Mouse (Mus musculus) midbrain, embryonic 11.5 days (tissue): ENCODE results near the gene Lrrfip1. TPM values are rescaled to one million over a fixed set of nuclear protein-coding genes. Genes with fewer than 3 reads are reported as not detected.

Source experiments
- ATAC-seq: fragments of 200-750 bp; cut with Nextera tagmentation; 2 replicates; pipeline ENCODE4 v1.8.0; 2017; ENCODE audit warnings: moderate TSS enrichment, moderate library complexity; ENCODE audit not compliant: low FRiP score
- DNase-seq: peaks from one replicate; pipeline ENCODE4 v3.0.0; 2015; ENCODE audit warnings: low spot score; ENCODE audit errors: missing footprints
- H3K27ac ChIP-seq: fragments of 300-500 bp; sonication (generic); 2 replicates; pipeline ENCODE4 v1.5.1; 2014; ENCODE audit warnings: low read depth, low read length
- H3K27me3 ChIP-seq: fragments of 300-500 bp; sonication (generic); 2 replicates; pipeline ENCODE4 v1.6.1; 2014; ENCODE audit warnings: mild to moderate bottlenecking, low read length, moderate library complexity, mixed read lengths; ENCODE audit not compliant: control insufficient read depth, insufficient read depth
- H3K36me3 ChIP-seq: fragments of 300-500 bp; sonication (generic); 2 replicates; pipeline ENCODE4 v1.6.1; 2014; ENCODE audit warnings: mild to moderate bottlenecking, low read length, moderate library complexity, mixed read lengths; ENCODE audit not compliant: control insufficient read depth, insufficient read depth
- H3K4me1 ChIP-seq: fragments of 300-500 bp; sonication (generic); 2 replicates; pipeline ENCODE4 v1.6.1; 2014; ENCODE audit warnings: low read length; ENCODE audit not compliant: control insufficient read depth, insufficient read depth
- H3K4me2 ChIP-seq: fragments of 300-500 bp; sonication (generic); 2 replicates; pipeline ENCODE4 v1.6.1; 2014; ENCODE audit warnings: mild to moderate bottlenecking, moderate library complexity
- H3K4me3 ChIP-seq: fragments of 300-500 bp; sonication (generic); 2 replicates; pipeline ENCODE4 v1.5.1; 2014; ENCODE audit warnings: low read depth, low read length
- H3K9ac ChIP-seq: fragments of 300-500 bp; sonication (generic); 2 replicates; pipeline ENCODE4 v1.6.1; 2014; ENCODE audit warnings: low read length
- H3K9me3 ChIP-seq: fragments of 300-500 bp; sonication (generic); 2 replicates; pipeline ENCODE4 v1.6.1; 2016; ENCODE audit warnings: low read length; ENCODE audit not compliant: control insufficient read depth
- WGBS: fragments of 180-500 bp; shearing (Covaris S2); extraction: QIAGEN DNeasy Blood & Tissue Kit; methylation state at CpG from one replicate; pipeline ENCODE4 v1.1.7; 2014; 5-methylcytosine and 5-hydroxymethylcytosine counted together
- polyA plus RNA-seq: library from polyadenylated mRNA; unstranded; fragments of >200 nt; fragmentation: Nextera tagmentation; extraction: Ambion mirVana; gene quantifications from 2 replicates; pipeline ENCODE4 v1.2.1, GENCODE M21; 2014

Gene Lrrfip1
- polyA plus RNA-seq, 1 experiment from 2014 or later: 21.1 TPM

DNA sequence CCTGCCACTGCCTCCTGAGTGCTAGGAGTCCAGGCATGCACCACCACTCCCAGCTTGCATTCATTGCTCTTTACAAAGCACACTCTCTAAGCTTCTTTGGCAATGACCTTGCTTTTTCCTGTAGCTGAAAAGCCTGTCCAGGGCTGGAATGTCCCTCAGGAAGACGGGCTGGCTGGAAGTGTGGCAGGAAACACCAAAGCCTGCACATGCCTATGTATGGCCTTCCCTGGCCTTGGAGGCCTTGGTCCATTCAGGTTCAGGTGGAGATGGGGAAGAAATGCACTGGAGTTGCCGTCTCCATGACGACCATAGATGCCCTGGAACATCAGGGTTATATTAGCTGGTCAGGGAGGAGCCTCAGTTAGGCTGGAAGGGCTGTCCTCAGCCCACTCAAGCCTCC is 15.3 kb downstream of the Lrrfip1 start:
- Histone ChIP-seq H3K9me3 (no peaks in the 10 kb centered on the region), H3K9ac (no peak overlapping the region), H3K27me3 (no peaks in the 10 kb centered on the region), H3K36me3 (no peaks in the 10 kb centered on the region), H3K4me3 (no peak overlapping the region), H3K4me1 (peaks cover 8% of the 10 kb centered on the region; the same call in 1 of the 2 replicates), H3K27ac (no peak overlapping the region), H3K4me2 (no peak overlapping the region)
- 85% methylated on average over 3 of the region's 3 CpGs for WGBS
- DNase-seq (peak; percentile 73), ATAC-seq (no peak)

DNA sequence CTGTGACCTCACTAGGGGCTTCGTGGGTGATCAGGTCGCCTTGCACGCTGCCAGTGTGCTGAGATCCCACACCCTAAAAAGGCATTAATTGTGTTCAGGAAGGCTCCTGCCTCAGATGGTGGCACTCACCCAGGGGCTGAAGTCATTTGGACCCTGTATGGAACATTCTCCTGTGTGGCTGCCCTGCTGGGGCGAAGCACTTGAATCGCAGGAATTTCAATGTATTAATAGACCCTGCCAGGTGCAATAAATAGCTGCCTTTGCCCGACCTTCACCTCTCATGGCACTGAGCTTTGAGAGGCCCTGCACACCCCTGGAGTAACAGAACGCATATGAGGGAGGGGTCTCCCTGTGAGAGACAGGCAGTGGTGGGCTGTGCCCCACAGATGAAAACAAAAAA is 17.0 kb downstream of the Lrrfip1 start:
- H3K27me3 ChIP-seq: no peaks in the 10 kb centered on the region
- no peak overlapping the region for H3K27ac ChIP-seq
- WGBS: 79% methylated on average over 7 of the region's 7 CpGs
- ATAC-seq (no peak), DNase-seq (no peak)
- H3K36me3 ChIP-seq: no peaks in the 10 kb centered on the region
- H3K9me3 ChIP-seq: no peaks in the 10 kb centered on the region
- H3K4me1 ChIP-seq: peaks cover 8% of the 10 kb centered on the region; the same call in 1 of the 2 replicates
- H3K4me3 ChIP-seq: no peak overlapping the region
- H3K4me2 ChIP-seq: no peak overlapping the region
- no peak overlapping the region for H3K9ac ChIP-seq

DNA sequence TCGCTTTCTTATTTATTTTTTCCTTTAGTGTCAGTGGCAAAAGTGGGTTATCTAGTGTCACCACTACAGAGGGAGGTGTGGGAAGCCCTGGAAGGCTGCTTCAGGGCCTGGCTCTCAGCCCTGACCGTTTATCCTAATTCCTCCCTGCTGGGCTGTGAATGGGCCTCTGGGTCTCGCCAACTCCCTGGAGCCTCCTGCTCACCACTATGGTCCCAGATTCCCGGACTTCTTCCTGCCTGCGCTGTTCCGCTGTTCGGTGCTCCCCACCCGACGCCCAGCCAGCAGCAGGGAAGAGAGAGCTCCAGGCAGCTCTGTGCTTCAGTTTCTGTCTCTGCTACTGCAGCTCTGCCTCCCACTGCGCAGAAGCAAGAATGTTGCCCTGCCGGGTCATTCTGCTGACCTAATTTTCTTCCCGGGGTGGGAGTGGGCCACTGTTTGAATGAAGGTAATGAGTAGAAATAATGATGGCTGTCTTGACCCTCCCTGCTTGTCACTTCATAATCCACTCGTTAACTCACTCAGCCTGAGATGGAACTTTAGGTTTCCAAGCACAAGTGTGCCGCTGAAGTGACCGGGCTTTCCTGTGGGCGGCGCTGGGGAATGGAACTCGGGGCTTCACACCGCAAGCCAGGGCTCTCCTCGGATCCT is 18.7 kb downstream of the Lrrfip1 start:
- Histone ChIP-seq H3K27me3 (no peaks in the 10 kb centered on the region), H3K36me3 (no peaks in the 10 kb centered on the region), H3K9me3 (no peaks in the 10 kb centered on the region), H3K27ac (no peak overlapping the region), H3K4me2 (peak overlapping the region; percentile 24; the same call in 1 of the 2 replicates), H3K9ac (peak overlapping the region; percentile 41; the same call in 1 of the 2 replicates), H3K4me1 (peaks cover 8% of the 10 kb centered on the region; the same call in 1 of the 2 replicates), H3K4me3 (no peak overlapping the region)
- DNase-seq: peak; percentile 86
- WGBS: 22% methylated on average over 20 of the region's 20 CpGs
- ATAC-seq: no peak

DNA sequence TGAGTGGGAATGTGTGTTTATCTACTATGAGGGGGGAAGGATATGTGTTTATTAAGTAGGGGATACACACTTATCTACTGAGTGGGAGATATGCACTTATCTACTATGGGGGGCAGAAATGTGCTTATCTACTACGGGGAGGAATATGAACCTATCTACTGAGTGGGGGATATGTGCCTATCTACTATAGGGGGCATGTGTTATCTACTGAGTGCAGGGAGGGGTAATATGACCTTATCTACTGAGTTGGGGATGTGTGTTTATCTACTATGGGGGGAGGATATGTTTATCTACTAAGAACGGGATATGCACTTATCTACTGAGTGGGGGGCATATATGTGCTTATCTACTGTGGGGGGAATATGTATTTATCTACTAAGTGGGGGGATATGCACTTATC is 20.8 kb downstream of the Lrrfip1 start:
- H3K4me1 ChIP-seq: peaks cover 8% of the 10 kb centered on the region; the same call in 1 of the 2 replicates
- no peak overlapping the region for H3K4me2 ChIP-seq
- 91% methylated on average over 2 of the region's 2 CpGs for WGBS
- no peaks in the 10 kb centered on the region for H3K36me3 ChIP-seq
- no peak for ATAC-seq
- no peaks in the 10 kb centered on the region for H3K9me3 ChIP-seq
- no peak overlapping the region for H3K4me3 ChIP-seq
- no peak for DNase-seq
- no peak overlapping the region for H3K9ac ChIP-seq
- no peak overlapping the region for H3K27ac ChIP-seq
- H3K27me3 ChIP-seq: no peaks in the 10 kb centered on the region

DNA sequence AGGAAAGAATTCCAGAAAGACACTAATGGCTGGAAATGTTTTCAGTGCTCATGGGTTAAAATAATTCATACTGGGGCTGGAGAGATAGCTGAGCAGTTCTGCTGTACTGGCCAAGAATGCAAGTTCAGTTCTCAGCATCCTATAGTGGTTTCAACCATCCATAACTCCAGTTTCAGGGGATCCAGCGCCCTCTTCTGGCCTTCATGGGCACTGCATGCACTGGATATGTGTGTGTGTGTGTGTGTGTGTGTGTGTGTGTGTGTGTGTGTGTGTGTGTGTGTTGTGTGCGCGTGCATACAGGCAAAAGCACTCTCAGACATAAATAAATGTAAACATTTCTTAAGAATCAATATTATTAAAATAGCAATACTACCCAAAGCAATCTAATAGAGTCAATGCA is 22.8 kb downstream of the Lrrfip1 start:
- WGBS: 54% methylated on average over 3 of the region's 3 CpGs

DNA sequence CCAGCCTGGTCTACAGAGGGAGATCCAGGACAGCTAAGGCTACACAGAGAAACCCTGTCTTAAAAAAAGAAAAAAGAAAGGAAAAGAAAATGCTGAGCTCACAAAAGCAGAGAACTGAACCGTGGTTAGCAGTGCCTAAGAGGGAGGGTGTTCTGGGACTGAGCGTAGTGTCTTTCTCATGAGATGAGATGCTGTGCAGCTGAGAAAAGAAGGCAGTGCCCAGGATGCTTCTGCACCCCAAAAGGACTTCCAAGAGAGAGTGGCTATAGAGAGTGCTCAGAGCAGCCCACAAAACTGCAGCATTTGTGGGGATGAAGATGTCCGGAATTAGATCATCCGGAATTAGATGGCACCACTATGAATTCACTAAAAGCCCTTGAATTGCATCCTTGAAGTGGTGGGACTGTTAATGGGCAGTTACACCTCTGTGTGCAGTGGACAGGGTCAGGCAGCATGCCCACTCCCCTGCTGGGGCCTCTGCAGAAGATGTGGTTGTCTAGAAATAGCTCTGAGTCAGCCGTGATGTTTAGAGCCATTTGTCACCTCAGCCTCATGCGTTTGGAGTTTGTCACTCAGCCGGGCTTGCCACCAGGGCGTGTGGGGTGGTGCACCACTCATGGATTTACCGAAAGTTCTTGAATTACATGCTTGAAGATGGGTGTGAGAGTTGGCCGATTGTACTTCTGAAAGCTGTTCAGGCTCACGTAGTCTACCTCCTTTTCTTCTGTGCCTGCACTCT is 23.8 kb downstream of the Lrrfip1 start:
- 0 out of 2 replicates have a peak, but pooled peaks cover 3% of the 10 kb centered on the region for H3K9me3 ChIP-seq
- no peak overlapping the region for H3K4me3 ChIP-seq
- peaks cover 3% of the 10 kb centered on the region; the same call in 1 of the 2 replicates for H3K4me1 ChIP-seq
- H3K27me3 ChIP-seq: no peaks in the 10 kb centered on the region
- no peak overlapping the region for H3K4me2 ChIP-seq
- no peak overlapping the region for H3K9ac ChIP-seq
- H3K36me3 ChIP-seq: no peaks in the 10 kb centered on the region
- DNase-seq: peak; percentile 47
- 87% methylated on average over 11 of the region's 11 CpGs for WGBS
- ATAC-seq: no peak
- H3K27ac ChIP-seq: no peak overlapping the region

More for the DNA sequence above, 22.8 kb downstream of the Lrrfip1 start:
- ATAC-seq (no peak), DNase-seq (no peak)
- H3K4me1 ChIP-seq: peaks cover 8% of the 10 kb centered on the region; the same call in 1 of the 2 replicates
- H3K9me3 ChIP-seq: 0 out of 2 replicates have a peak, but pooled peaks cover 3% of the 10 kb centered on the region
- H3K36me3 ChIP-seq: no peaks in the 10 kb centered on the region
- no peak overlapping the region for H3K4me3 ChIP-seq
- no peak overlapping the region for H3K9ac ChIP-seq
- no peaks in the 10 kb centered on the region for H3K27me3 ChIP-seq
- H3K27ac ChIP-seq: no peak overlapping the region
- no peak overlapping the region for H3K4me2 ChIP-seq

DNA sequence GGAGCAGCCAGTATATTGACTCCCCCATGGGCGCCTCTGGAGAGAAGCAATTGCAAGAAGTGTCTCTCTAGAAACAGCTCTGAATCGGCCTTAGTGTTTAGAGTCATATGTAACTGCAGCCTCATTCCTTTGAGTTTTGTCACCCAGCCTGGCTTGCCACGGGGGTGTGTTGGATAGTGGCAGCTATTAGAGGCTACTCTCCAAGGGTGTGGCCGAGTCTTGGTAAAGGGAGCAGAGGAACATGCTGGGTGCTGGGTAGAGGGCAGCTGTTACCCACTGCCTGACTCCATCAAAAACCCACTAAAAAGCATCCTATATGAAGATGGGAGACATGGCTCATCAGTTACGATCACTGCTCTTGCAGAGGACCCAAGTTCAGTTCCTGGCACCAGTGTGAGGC is 24.7 kb downstream of the Lrrfip1 start:
- WGBS: 83% methylated on average over 5 of the region's 5 CpGs
- DNase-seq: peak; percentile 6

DNA sequence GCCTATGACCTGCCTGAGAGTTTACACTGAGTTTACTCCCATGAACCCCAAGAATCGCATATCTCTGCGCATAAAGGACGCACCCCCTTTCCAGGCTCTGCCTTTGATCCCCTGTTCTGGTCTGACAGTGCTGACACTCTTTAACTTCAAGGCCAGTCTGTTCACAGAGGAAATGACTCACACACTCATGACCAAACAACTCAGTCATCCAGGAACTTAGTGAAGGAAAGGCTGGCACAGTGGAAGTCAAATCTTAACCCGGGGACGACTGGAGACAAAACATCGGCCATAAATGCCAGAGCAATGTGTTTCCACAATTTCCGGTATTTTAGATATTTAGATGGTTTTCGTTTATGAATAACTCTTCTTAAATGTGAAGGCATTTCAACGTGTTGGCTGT is 25.4 kb downstream of the Lrrfip1 start:
- ATAC-seq (no peak), DNase-seq (no peak)
- WGBS: 87% methylated on average over 9 of the region's 9 CpGs
- H3K4me2 ChIP-seq: no peak overlapping the region
- no peak overlapping the region for H3K27ac ChIP-seq
- no peak overlapping the region for H3K9ac ChIP-seq
- no peaks in the 10 kb centered on the region for H3K36me3 ChIP-seq
- no peaks in the 10 kb centered on the region for H3K27me3 ChIP-seq
- 0 out of 2 replicates have a peak, but pooled peaks cover 3% of the 10 kb centered on the region for H3K9me3 ChIP-seq
- no peaks in the 10 kb centered on the region for H3K4me1 ChIP-seq
- no peak overlapping the region for H3K4me3 ChIP-seq

More for the DNA sequence above, 24.7 kb downstream of the Lrrfip1 start:
- no peak overlapping the region for H3K9ac ChIP-seq
- 0 out of 2 replicates have a peak, but pooled peaks cover 3% of the 10 kb centered on the region for H3K9me3 ChIP-seq
- H3K27me3 ChIP-seq: no peaks in the 10 kb centered on the region
- H3K4me1 ChIP-seq: no peaks in the 10 kb centered on the region
- no peaks in the 10 kb centered on the region for H3K36me3 ChIP-seq
- no peak overlapping the region for H3K4me3 ChIP-seq
- no peak overlapping the region for H3K4me2 ChIP-seq
- no peak for ATAC-seq
- no peak overlapping the region for H3K27ac ChIP-seq

DNA sequence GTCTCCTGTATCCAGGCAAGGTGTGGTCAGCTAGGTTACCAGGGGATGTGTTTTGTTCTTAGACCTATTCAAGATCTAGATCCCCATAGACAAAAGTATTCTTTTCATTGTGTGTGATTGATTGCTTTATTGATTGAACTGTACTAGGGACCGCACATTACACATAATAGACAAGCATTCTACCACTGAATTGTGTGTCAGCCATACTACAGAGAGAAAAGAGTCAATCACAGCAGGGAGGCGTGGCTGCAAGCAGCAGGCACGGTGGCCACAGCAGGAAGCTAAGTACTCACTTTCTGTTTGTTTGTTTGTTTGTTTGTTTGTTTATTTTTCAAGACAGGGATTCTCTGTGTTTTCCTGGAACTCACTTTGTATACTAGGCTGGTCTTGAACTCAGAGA is 25.9 kb downstream of the Lrrfip1 start:
- Histone ChIP-seq H3K36me3 (no peaks in the 10 kb centered on the region), H3K4me3 (no peak overlapping the region), H3K27me3 (no peaks in the 10 kb centered on the region), H3K9ac (no peak overlapping the region), H3K4me2 (no peak overlapping the region), H3K9me3 (0 out of 2 replicates have a peak, but pooled peaks cover 3% of the 10 kb centered on the region), H3K27ac (no peak overlapping the region), H3K4me1 (no peaks in the 10 kb centered on the region)
- peak; percentile 14 for DNase-seq
- WGBS: 68% methylated on average over 3 of the region's 3 CpGs
- ATAC-seq: no peak
